Mouse (Mus musculus): ENCODE results near the gene Mdga1. TPM values are rescaled to one million over a fixed set of nuclear protein-coding genes. Genes with fewer than 3 reads are reported as not detected.
A peak's percentile ranks its signal among the peaks of the same experiment; 100 is the strongest.

Gene Mdga1
- polyA plus RNA-seq, 1 experiment from 2014 or later: 3.2 TPM

- Histone ChIP-seq H3K9ac (peak overlapping the region; percentile 81), H3K4me3 (peak overlapping the region; percentile 68), H3K9me3 (no peaks in the 10 kb centered on the region), H3K4me1 (peaks cover 42% of the 10 kb centered on the region), H3K4me2 (replicated peaks) (peak overlapping the region; percentile 80), H3K27me3 (peaks cover 58% of the 10 kb centered on the region), H3K36me3 (no peaks in the 10 kb centered on the region), H3K27ac (no peak overlapping the region)
- peak; percentile 48; the same call in 1 of the 2 replicates for ATAC-seq (ENCODE audit: low FRiP score, low read depth)
- under 1% methylated on average over 67 of the region's 67 CpGs for WGBS
Observed at GRCm38 (mm10) chr17:29888981-29889980, 80.6 kb downstream of the Mdga1 start.

- peak overlapping the region; percentile 80 for H3K4me2 ChIP-seq (replicated peaks)
- H3K4me3 ChIP-seq: peak overlapping the region; percentile 68
- WGBS: under 1% methylated on average over 80 of the region's 93 CpGs
- peak overlapping the region; percentile 81 for H3K9ac ChIP-seq
- peaks cover 70% of the 10 kb centered on the region for H3K27me3 ChIP-seq
- no peaks in the 10 kb centered on the region for H3K36me3 ChIP-seq
- peaks cover 48% of the 10 kb centered on the region for H3K4me1 ChIP-seq
- ATAC-seq (ENCODE audit: low FRiP score, low read depth): peak; percentile 25; the same call in 1 of the 2 replicates
- H3K27ac ChIP-seq: peak overlapping the region; percentile 63; the same call in 1 of the 2 replicates
- H3K9me3 ChIP-seq: no peaks in the 10 kb centered on the region
Observed at GRCm38 (mm10) chr17:29887881-29888826, 81.7 kb downstream of the Mdga1 start.

DNA sequence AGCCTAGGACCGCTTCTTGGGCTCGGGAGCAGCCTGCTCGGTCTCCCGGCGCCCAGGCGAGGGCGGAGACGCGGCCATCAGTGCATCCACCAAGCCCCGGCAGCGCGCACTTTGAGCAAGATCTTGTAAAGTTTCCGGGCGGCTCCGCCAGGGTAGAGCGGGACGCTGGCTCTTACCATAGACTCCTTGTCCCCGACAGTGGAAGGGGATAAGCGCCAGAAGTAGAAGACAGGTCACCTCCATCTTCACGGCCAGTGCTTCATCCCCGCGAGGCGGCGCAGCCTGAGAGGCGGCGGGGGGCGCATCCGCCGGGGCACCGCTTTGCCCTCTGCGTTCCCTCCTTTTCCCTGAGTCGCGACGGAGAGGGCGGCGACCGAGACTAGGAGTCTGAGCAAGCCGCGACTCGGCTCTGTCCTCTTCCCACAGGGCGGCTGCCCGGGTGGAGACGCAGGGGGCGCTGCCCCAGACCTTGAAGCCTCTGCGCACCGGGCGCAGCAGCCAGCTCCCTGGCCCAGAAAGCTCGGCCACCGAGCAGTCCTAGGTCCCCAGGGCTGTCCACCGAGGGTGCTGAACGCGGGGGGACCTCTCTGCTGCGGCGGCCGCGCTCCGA, 82.5 kb downstream of the Mdga1 start:
- H3K4me3 ChIP-seq: peak overlapping the region; percentile 68
- H3K4me1 ChIP-seq: peaks cover 48% of the 10 kb centered on the region
- H3K27ac ChIP-seq: no peak overlapping the region
- no peaks in the 10 kb centered on the region for H3K9me3 ChIP-seq
- under 1% methylated on average over 57 of the region's 57 CpGs for WGBS
- H3K27me3 ChIP-seq: peaks cover 65% of the 10 kb centered on the region
- H3K9ac ChIP-seq: peak overlapping the region; percentile 81
- H3K36me3 ChIP-seq: no peaks in the 10 kb centered on the region
- ATAC-seq (ENCODE audit: low FRiP score, low read depth): peak; percentile 34
- peak overlapping the region; percentile 80 for H3K4me2 ChIP-seq (replicated peaks)

DNA sequence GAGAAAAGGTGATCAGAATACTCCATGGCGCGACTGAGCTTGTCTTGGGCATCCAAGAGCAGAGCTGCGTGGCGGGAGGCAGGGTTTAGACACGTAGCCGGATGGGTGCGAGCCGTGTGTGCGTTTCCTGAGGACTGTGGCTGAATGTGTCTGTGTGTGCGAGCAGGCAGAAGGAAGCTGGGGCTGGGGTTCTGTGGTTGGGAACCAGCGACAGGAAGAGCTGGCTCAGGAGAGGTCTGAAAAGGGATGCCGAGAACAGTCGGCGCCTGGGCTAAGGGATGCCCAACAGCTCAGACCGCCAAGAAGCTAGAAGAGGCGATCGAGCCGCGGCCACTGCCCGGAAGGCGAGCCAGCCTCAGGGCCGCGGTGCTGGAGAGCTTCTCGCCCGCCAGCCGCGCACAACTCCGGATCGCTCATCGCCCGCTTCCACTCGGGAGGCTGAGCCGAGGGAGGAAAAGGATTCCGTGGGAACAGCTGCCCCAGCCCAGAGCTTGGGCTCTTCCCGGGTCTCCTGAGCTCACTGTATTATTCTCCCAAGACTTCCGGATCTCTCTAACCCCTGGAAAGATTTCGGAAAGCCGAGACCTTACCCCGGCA, 83.1 kb downstream of the Mdga1 start:
- H3K4me1 ChIP-seq: peaks cover 44% of the 10 kb centered on the region
- peak overlapping the region; percentile 81 for H3K9ac ChIP-seq
- peak overlapping the region; percentile 80 for H3K4me2 ChIP-seq (replicated peaks)
- ATAC-seq (ENCODE audit: low FRiP score, low read depth): no peak
- peaks cover 61% of the 10 kb centered on the region for H3K27me3 ChIP-seq
- no peak overlapping the region for H3K27ac ChIP-seq
- under 1% methylated on average over 39 of the region's 39 CpGs for WGBS
- peak overlapping the region; percentile 68 for H3K4me3 ChIP-seq
- H3K36me3 ChIP-seq: no peaks in the 10 kb centered on the region
- H3K9me3 ChIP-seq: no peaks in the 10 kb centered on the region

GRCm38 (mm10) chr17:29886061-29886460, 83.8 kb downstream of the Mdga1 start:
- ATAC-seq (ENCODE audit: low FRiP score, low read depth): no peak
- H3K27ac ChIP-seq: no peak overlapping the region
- peaks cover 54% of the 10 kb centered on the region for H3K27me3 ChIP-seq
- peak overlapping the region; percentile 68 for H3K4me3 ChIP-seq
- WGBS: 5% methylated on average over 4 of the region's 4 CpGs
- peaks cover 39% of the 10 kb centered on the region for H3K4me1 ChIP-seq
- peak overlapping the region; percentile 81 for H3K9ac ChIP-seq
- peak overlapping the region; percentile 80 for H3K4me2 ChIP-seq (replicated peaks)
- no peaks in the 10 kb centered on the region for H3K9me3 ChIP-seq
- no peaks in the 10 kb centered on the region for H3K36me3 ChIP-seq

DNA sequence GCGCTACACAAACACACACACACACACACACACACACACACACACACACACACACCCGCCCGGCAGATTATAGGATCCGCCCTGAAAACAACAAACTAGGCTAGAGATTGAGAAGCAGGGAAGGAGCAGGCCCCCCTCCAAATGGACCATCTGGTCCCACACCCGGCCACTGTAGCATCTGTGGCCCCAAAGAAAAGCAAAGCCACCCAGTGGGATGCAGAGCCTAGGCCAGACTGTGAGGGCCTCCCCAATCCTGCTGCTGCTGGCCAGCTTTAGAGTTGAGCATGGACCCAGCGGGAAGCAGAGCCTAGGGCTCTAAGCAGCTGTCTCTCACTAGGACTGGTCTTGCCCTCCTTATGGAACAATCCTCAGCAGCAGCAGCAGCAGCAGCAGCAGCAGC, 85.3 kb downstream of the Mdga1 start:
- H3K4me3 ChIP-seq: no peak overlapping the region
- peaks cover 35% of the 10 kb centered on the region for H3K4me1 ChIP-seq
- no peaks in the 10 kb centered on the region for H3K36me3 ChIP-seq
- H3K27me3 ChIP-seq: peaks cover 40% of the 10 kb centered on the region
- H3K9me3 ChIP-seq: no peaks in the 10 kb centered on the region
- ATAC-seq (ENCODE audit: low FRiP score, low read depth): no peak
- peak overlapping the region; percentile 80; the same call in 1 of the 2 replicates for H3K4me2 ChIP-seq (replicated peaks)
- H3K27ac ChIP-seq: no peak overlapping the region
- WGBS: 53% methylated on average over 6 of the region's 6 CpGs
- no peak overlapping the region for H3K9ac ChIP-seq

- Histone ChIP-seq H3K9ac (0 out of 2 replicates have a peak overlapping the region, but pooled peaks have one; percentile 8), H3K4me3 (no peak overlapping the region), H3K4me2 (replicated peaks) (no peak overlapping the region), H3K36me3 (no peaks in the 10 kb centered on the region), H3K27ac (no peak overlapping the region), H3K4me1 (peaks cover 27% of the 10 kb centered on the region), H3K9me3 (no peaks in the 10 kb centered on the region), H3K27me3 (peaks cover 35% of the 10 kb centered on the region)
- no peak for ATAC-seq (ENCODE audit: low FRiP score, low read depth)
- 38% methylated on average over 9 of the region's 9 CpGs for WGBS
Observed at GRCm38 (mm10) chr17:29883351-29883750, 86.5 kb downstream of the Mdga1 start.

DNA sequence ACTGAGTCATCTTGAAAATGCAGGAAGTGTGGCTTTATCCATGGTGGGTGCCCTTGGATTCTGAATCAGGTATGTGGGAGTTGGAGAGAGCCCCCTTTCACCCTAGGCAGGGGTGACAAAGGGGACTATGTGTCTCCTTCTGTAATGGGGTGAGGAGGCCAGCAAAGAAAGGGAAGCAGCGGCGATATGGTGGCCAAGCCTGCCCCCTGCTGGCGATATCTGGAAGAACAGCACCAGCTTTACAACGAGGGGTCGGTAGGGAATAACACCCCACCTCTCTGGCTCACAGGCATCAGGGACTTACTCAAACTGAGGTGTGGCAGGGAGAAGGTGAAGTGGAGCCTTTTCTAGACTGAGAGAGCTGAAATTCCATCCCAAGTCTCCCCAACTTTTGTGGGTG, 87.0 kb downstream of the Mdga1 start:
- Histone ChIP-seq H3K27ac (no peak overlapping the region), H3K4me1 (peaks cover 27% of the 10 kb centered on the region), H3K9ac (0 out of 2 replicates have a peak overlapping the region, but pooled peaks have one; percentile 8), H3K9me3 (no peaks in the 10 kb centered on the region), H3K4me3 (no peak overlapping the region), H3K27me3 (peaks cover 35% of the 10 kb centered on the region), H3K36me3 (no peaks in the 10 kb centered on the region), H3K4me2 (replicated peaks) (no peak overlapping the region)
- no peak for ATAC-seq (ENCODE audit: low FRiP score, low read depth)
- WGBS: 0% methylated on average over 5 of the region's 5 CpGs

DNA sequence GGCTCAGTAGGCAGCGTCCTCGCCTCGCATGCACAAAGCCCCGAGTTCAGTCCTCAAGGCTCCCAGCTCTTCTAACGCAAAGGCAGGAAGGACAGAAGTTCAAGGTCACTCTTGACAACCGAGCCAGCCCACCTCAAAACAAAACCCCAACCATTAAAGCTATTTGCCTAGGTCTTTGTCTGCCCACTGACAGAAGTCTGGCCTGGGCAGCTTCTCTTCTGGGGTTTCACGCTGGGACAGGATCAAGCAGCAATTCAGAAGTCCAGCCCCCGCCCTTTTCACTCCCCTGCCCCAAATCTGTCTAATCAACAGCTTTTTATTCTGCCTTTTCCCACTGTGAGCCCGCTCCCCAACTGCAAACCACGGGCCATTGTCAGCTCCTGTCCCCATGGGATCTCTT, 89.6 kb downstream of the Mdga1 start:
- no peak overlapping the region for H3K4me2 ChIP-seq (replicated peaks)
- H3K27me3 ChIP-seq: peaks cover 21% of the 10 kb centered on the region
- H3K4me1 ChIP-seq: peaks cover 14% of the 10 kb centered on the region
- no peak overlapping the region for H3K9ac ChIP-seq
- H3K4me3 ChIP-seq: no peak overlapping the region
- no peak for ATAC-seq (ENCODE audit: low FRiP score, low read depth)
- no peaks in the 10 kb centered on the region for H3K9me3 ChIP-seq
- 63% methylated on average over 10 of the region's 10 CpGs for WGBS
- H3K27ac ChIP-seq: no peak overlapping the region
- H3K36me3 ChIP-seq: no peaks in the 10 kb centered on the region

- no peak overlapping the region for H3K9ac ChIP-seq
- H3K9me3 ChIP-seq: no peaks in the 10 kb centered on the region
- WGBS: 84% methylated on average over 10 of the region's 10 CpGs
- ATAC-seq (ENCODE audit: low FRiP score, low read depth): no peak
- H3K4me1 ChIP-seq: peaks cover 13% of the 10 kb centered on the region
- H3K27me3 ChIP-seq: peaks cover 8% of the 10 kb centered on the region
- no peak overlapping the region for H3K4me3 ChIP-seq
- no peaks in the 10 kb centered on the region for H3K36me3 ChIP-seq
- no peak overlapping the region for H3K4me2 ChIP-seq (replicated peaks)
- H3K27ac ChIP-seq: no peak overlapping the region
Observed at GRCm38 (mm10) chr17:29878990-29879389, 90.9 kb downstream of the Mdga1 start.

GRCm38 (mm10) chr17:29874082-29874679, 95.7 kb downstream of the Mdga1 start:
- H3K9me3 ChIP-seq: no peaks in the 10 kb centered on the region
- no peak for ATAC-seq (ENCODE audit: low FRiP score, low read depth)
- 13% methylated on average over 24 of the region's 27 CpGs for WGBS
- H3K27ac ChIP-seq: no peak overlapping the region
- H3K4me2 ChIP-seq (replicated peaks): peak overlapping the region; percentile 19; the same call in 1 of the 2 replicates
- no peaks in the 10 kb centered on the region for H3K27me3 ChIP-seq
- H3K4me3 ChIP-seq: no peak overlapping the region
- 0 out of 2 replicates have a peak overlapping the region, but pooled peaks have one; percentile 35 for H3K9ac ChIP-seq
- H3K36me3 ChIP-seq: no peaks in the 10 kb centered on the region
- H3K4me1 ChIP-seq: peaks cover 10% of the 10 kb centered on the region
